Mouse (Mus musculus) G1E (cell line): ENCODE results near the gene Ifi213. TPM values are rescaled to one million over a fixed set of nuclear protein-coding genes. Genes with fewer than 3 reads are reported as not detected.
"Not testable (repeated sequence)": the region's sequence is repeated elsewhere in the genome, so short reads cannot be mapped to it uniquely, and the experiment has no call there.

ENCODE experiments used
- ATAC-seq: 2 replicates; pipeline ENCODE4 v1.8.0; 2016; ENCODE audit warnings: mild to moderate bottlenecking; ENCODE audit not compliant: insufficient number of reproducible peaks, poor library complexity, low FRiP score, severe bottlenecking; ENCODE audit errors: extremely low read depth
- DNase-seq: peaks from one replicate; pipeline ENCODE4 v3.0.0; 2012; ENCODE audit warnings: low spot score
- H3K27me3 ChIP-seq: 2 replicates; pipeline ENCODE4 v1.6.1; 2012; ENCODE audit warnings: mild to moderate bottlenecking, low read length, inconsistent platforms; ENCODE audit not compliant: insufficient read depth
- H3K36me3 ChIP-seq: replicated peaks from 2 replicates; pipeline ENCODE3; 2012; ENCODE audit warnings: mild to moderate bottlenecking, inconsistent platforms
- H3K4me1 ChIP-seq: 2 replicates; pipeline ENCODE4 v1.6.1; 2012; ENCODE audit warnings: low read depth, low read length, inconsistent platforms, mixed read lengths; ENCODE audit not compliant: insufficient read depth
- H3K4me3 ChIP-seq: 2 replicates; pipeline ENCODE4 v1.5.1; 2012; ENCODE audit warnings: low read depth, mild to moderate bottlenecking, inconsistent platforms, low read length, moderate library complexity, mixed read lengths
- H3K9me3 ChIP-seq: replicated peaks from 2 replicates; pipeline ENCODE4 v1.6.1; 2012; ENCODE audit warnings: inconsistent platforms
- CTCF ChIP-seq: IDR thresholded peaks from 2 replicates; pipeline ENCODE4 v1.5.1; 2012; ENCODE audit warnings: low read depth, low read length, inconsistent platforms, mixed read lengths
- GATA1 ChIP-seq: IDR thresholded peaks from 2 replicates; pipeline ENCODE4 v1.6.1; 2012; ENCODE audit warnings: borderline replicate concordance, low read length, inconsistent platforms, mixed read lengths
- GATA2 ChIP-seq: IDR thresholded peaks from 2 replicates; pipeline ENCODE4 v1.6.1; 2012; ENCODE audit warnings: low read depth, low read length, inconsistent platforms, borderline replicate concordance
- POLR2AphosphoS5 ChIP-seq: IDR thresholded peaks from 2 replicates; pipeline ENCODE4 v1.6.1; 2012; ENCODE audit warnings: low read depth, low read length, inconsistent platforms; ENCODE audit not compliant: insufficient replicate concordance
- TAL1 ChIP-seq: conservative IDR thresholded peaks from 2 replicates; pipeline ENCODE4 v1.6.1; 2012; ENCODE audit warnings: low read depth, low read length, inconsistent platforms, mixed read lengths
- polyA plus RNA-seq: library from polyadenylated mRNA; stranded (reverse); fragments of >175 nt; gene quantifications from 2 replicates; pipeline ENCODE4 v1.2.3, GENCODE M21; 2012
- total RNA-seq, 2 experiments: library from RNA; stranded (forward) in 1 of 2; stranded (reverse) in 1 of 2; fragments of 200-1000 nt in 1 of 2; fragments of >200 nt in 1 of 2; fragmentation: Nextera tagmentation in 1 of 2; gene quantifications; 2 replicates each; pipeline ENCODE4 v1.2.3; 2014 to 2017

Ifi213 gene
- total RNA-seq (2014; fragmentation: Nextera tagmentation) (not detected in 2 replicates), total RNA-seq (2017) (0.11 and 0.17 TPM in 2 replicates), polyA plus RNA-seq (not detected in 2 replicates)

GRCm38 (mm10) chr1:173598838-173599494 lies at the start of gene Ifi213:
Gene Ifi213 (minus strand): TSS chr1:173599274.
- not testable (repeated sequence) for ATAC-seq, H3K27me3 ChIP-seq, H3K4me3 ChIP-seq, DNase-seq, H3K4me1 ChIP-seq, H3K36me3 ChIP-seq, H3K9me3 ChIP-seq

GRCm38 (mm10) chr1:173645393-173645792 lies 46.3 kb upstream of the Ifi213 start:
- Histone ChIP-seq H3K4me1 (no peaks in the 10 kb centered on the region), H3K27me3 (no peaks in the 10 kb centered on the region), H3K36me3 (no peaks in the 10 kb centered on the region), H3K4me3 (no peak overlapping the region), H3K9me3 (no peaks in the 10 kb centered on the region)
- no peak for DNase-seq
- TF ChIP-seq GATA1: no peak
- TF ChIP-seq POLR2AphosphoS5: no peak
- no peak for TF ChIP-seq TAL1
- no peak for TF ChIP-seq CTCF
- TF ChIP-seq GATA2: no peak
- ATAC-seq: no peak

- no peaks in the 10 kb centered on the region for H3K36me3 ChIP-seq
- no peak for ATAC-seq
Measured at GRCm38 (mm10) chr1:173633969-173634645, 35.0 kb upstream of the Ifi213 start.

GRCm38 (mm10) chr1:173630622-173631021 lies 31.5 kb upstream of the Ifi213 start, which contains the start of gene Ifi209:
Gene Ifi209 (plus strand): TSS chr1:173630917.
- not testable (repeated sequence) for H3K4me1 ChIP-seq, DNase-seq, H3K9me3 ChIP-seq, H3K36me3 ChIP-seq, H3K4me3 ChIP-seq, H3K27me3 ChIP-seq, ATAC-seq

More at GRCm38 (mm10) chr1:173633969-173634645, 35.0 kb upstream of the Ifi213 start:
- Histone ChIP-seq H3K27me3 (no peaks in the 10 kb centered on the region), H3K9me3 (no peaks in the 10 kb centered on the region), H3K4me3 (no peak overlapping the region), H3K4me1 (no peaks in the 10 kb centered on the region)
- no peak for TF ChIP-seq GATA2
- TF ChIP-seq TAL1: no peak
- TF ChIP-seq POLR2AphosphoS5: no peak
- no peak for TF ChIP-seq CTCF
- TF ChIP-seq GATA1: no peak
- DNase-seq: no peak

GRCm38 (mm10) chr1:173626686-173627085 lies 27.6 kb upstream of the Ifi213 start:
- ATAC-seq: no peak
- TF ChIP-seq GATA1 (no peak), TAL1 (no peak), POLR2AphosphoS5 (no peak), GATA2 (no peak), CTCF (no peak)
- no peak for DNase-seq
- Histone ChIP-seq H3K4me3 (no peak overlapping the region), H3K9me3 (no peaks in the 10 kb centered on the region; the same call in 1 of the 2 replicates), H3K36me3 (no peaks in the 10 kb centered on the region), H3K4me1 (no peaks in the 10 kb centered on the region), H3K27me3 (no peaks in the 10 kb centered on the region)

- ATAC-seq (no peak), DNase-seq (no peak)
- Histone ChIP-seq H3K4me1 (no peaks in the 10 kb centered on the region), H3K4me3 (no peak overlapping the region), H3K36me3 (no peaks in the 10 kb centered on the region), H3K9me3 (no peaks in the 10 kb centered on the region; the same call in 1 of the 2 replicates), H3K27me3 (no peaks in the 10 kb centered on the region)
- no peak for TF ChIP-seq CTCF
- no peak for TF ChIP-seq POLR2AphosphoS5
- TF ChIP-seq GATA2: no peak
- TF ChIP-seq GATA1: no peak
- no peak for TF ChIP-seq TAL1
Measured at GRCm38 (mm10) chr1:173624052-173624451, 25.0 kb upstream of the Ifi213 start.

GRCm38 (mm10) chr1:173622216-173622615 lies 23.1 kb upstream of the Ifi213 start:
- not testable (repeated sequence) for DNase-seq, H3K36me3 ChIP-seq, ATAC-seq, H3K4me3 ChIP-seq, H3K4me1 ChIP-seq, H3K9me3 ChIP-seq, H3K27me3 ChIP-seq

GRCm38 (mm10) chr1:173610291-173610690 lies 11.2 kb upstream of the Ifi213 start:
- ATAC-seq, H3K36me3 ChIP-seq, H3K9me3 ChIP-seq, H3K4me1 ChIP-seq, H3K4me3 ChIP-seq, H3K27me3 ChIP-seq, DNase-seq: not testable (repeated sequence)

- not testable (repeated sequence) for ATAC-seq, DNase-seq
Measured at GRCm38 (mm10) chr1:173589698-173590097, 9.4 kb downstream of the Ifi213 start.

More at GRCm38 (mm10) chr1:173589698-173590097, 9.4 kb downstream of the Ifi213 start:
- H3K36me3 ChIP-seq, H3K4me3 ChIP-seq, H3K9me3 ChIP-seq, H3K27me3 ChIP-seq, H3K4me1 ChIP-seq: not testable (repeated sequence)
